8 mouse cellular contexts compared by ENCODE assay signal in the genomic region with DNA sequence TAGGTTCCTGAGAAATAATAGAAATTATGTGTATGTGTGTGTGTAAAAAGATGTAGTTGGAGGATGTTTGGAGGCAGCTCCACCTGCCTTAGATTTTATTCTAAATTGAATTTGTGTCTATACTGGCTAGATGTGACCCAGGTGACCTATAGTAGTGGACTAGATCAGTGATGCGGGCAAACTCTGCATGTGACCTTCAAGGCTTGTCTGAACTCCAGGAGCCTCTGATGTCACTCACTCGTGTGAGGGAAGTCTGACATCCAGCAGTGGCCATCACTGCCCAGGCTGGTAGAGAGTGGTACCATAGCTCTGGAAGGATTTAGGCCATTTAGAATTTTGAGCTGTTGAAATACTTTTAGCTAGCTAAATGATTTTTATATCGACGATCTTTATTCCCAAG. TPM values are rescaled to one million over a fixed set of nuclear protein-coding genes. Genes with fewer than 3 reads are reported as not detected.
DNase-seq lines count a peak whose midpoint lies in the region; ATAC-seq and TF ChIP-seq lines count a peak whose summit lies in the region.

No protein-coding gene starts in this region.

- H3K9ac ChIP-seq in embryonic facial prominence, embryonic 15.5 days = no peak overlapping the region; the same call in 1 of the 2 replicates
- peak overlapping the region; percentile 42; the same call in 1 of the 2 replicates for H3K9ac ChIP-seq in limb, embryonic 12.5 days (replicated peaks)

- peak overlapping the region; percentile 95 for H3K27ac ChIP-seq in gastrocnemius, adult 2 months
- H3K27ac ChIP-seq in embryonic facial prominence, embryonic 15.5 days (replicated peaks) = no peak overlapping the region
- H3K27ac ChIP-seq in limb, embryonic 12.5 days = no peak overlapping the region
- H3K27ac ChIP-seq in olfactory bulb, adult 2 months (ENCODE audit: insufficient read depth, low read depth, low read length) = no peak overlapping the region

- no peak for TF ChIP-seq CTCF in gastrocnemius, adult 2 months (IDR thresholded peaks at IDR 0.05)
- no peak for TF ChIP-seq CTCF in G1E (IDR thresholded peaks at IDR 0.05; ENCODE audit: low read depth, low read length)
- TF ChIP-seq CTCF in olfactory bulb, adult 2 months (IDR thresholded peaks at IDR 0.05; ENCODE audit: insufficient read depth, low read depth, low read length) = no peak

- TF ChIP-seq POLR2A in olfactory bulb, adult 2 months (IDR thresholded peaks at IDR 0.05; ENCODE audit: insufficient read depth, low read depth, low read length) = no peak

- H3K27me3 ChIP-seq in G1E (ENCODE audit: insufficient read depth, low read length) = no peaks in the 10 kb centered on the region
- H3K27me3 ChIP-seq in embryonic facial prominence, embryonic 15.5 days = no peaks in the 10 kb centered on the region
- H3K27me3 ChIP-seq in limb, embryonic 12.5 days = no peaks in the 10 kb centered on the region

- peak overlapping the region; percentile 97 for H3K4me3 ChIP-seq in gastrocnemius, adult 2 months
- H3K4me3 ChIP-seq in G1E (ENCODE audit: low read depth, low read length) = peak overlapping the region; percentile 69; the same call in 1 of the 2 replicates
- H3K4me3 ChIP-seq in embryonic facial prominence, embryonic 15.5 days (replicated peaks) = peak overlapping the region; percentile 69
- peak overlapping the region; percentile 80 for H3K4me3 ChIP-seq in limb, embryonic 12.5 days (replicated peaks)
- peak overlapping the region; percentile 48 for H3K4me3 ChIP-seq in olfactory bulb, adult 2 months (ENCODE audit: insufficient read depth, low read depth, low read length)

- no peak for DNase-seq in gastrocnemius, adult 2 months
- DNase-seq in gastrocnemius, postnatal 10 days = no peak
- DNase-seq in G1E (ENCODE audit: low spot score) = no peak
- DNase-seq in left cerebral cortex, postnatal 36 days (ENCODE audit: low spot score in 2 of 2) = no peak
- DNase-seq in gastrocnemius, adult 18-20 months (ENCODE audit: low spot score) = no peak

- 36% methylated on average over 4 of the region's 4 CpGs for WGBS in embryonic facial prominence, embryonic 15.5 days
- 39% methylated on average over 4 of the region's 4 CpGs for WGBS in limb, embryonic 12.5 days
- 27% methylated on average over 4 of the region's 4 CpGs for WGBS in olfactory bulb, adult 2 months

- H3K4me2 ChIP-seq in embryonic facial prominence, embryonic 15.5 days (replicated peaks) = peak overlapping the region; percentile 79
- H3K4me2 ChIP-seq in limb, embryonic 12.5 days = peak overlapping the region; percentile 92

- H3K9me3 ChIP-seq in G1E (replicated peaks) = no peaks in the 10 kb centered on the region
- no peaks in the 10 kb centered on the region for H3K9me3 ChIP-seq in embryonic facial prominence, embryonic 15.5 days (replicated peaks)
- H3K9me3 ChIP-seq in limb, embryonic 12.5 days = no peaks in the 10 kb centered on the region

- peaks cover 26% of the 10 kb centered on the region for H3K4me1 ChIP-seq in G1E (ENCODE audit: insufficient read depth, low read depth, low read length)
- peaks cover 19% of the 10 kb centered on the region for H3K4me1 ChIP-seq in embryonic facial prominence, embryonic 15.5 days
- H3K4me1 ChIP-seq in limb, embryonic 12.5 days (replicated peaks) = peaks cover 39% of the 10 kb centered on the region
- peaks cover 10% of the 10 kb centered on the region for H3K4me1 ChIP-seq in olfactory bulb, adult 2 months (ENCODE audit: control insufficient read depth, insufficient read depth, low read length)

- no peaks in the 10 kb centered on the region for H3K36me3 ChIP-seq in G1E (replicated peaks)
- H3K36me3 ChIP-seq in embryonic facial prominence, embryonic 15.5 days = no peaks in the 10 kb centered on the region
- H3K36me3 ChIP-seq in limb, embryonic 12.5 days = no peaks in the 10 kb centered on the region

- intact Hi-C loops in gastrocnemius, adult 2 months (cut with DNase I) = no loop called here
- intact Hi-C loops in left cerebral cortex, postnatal 36 days (cut with DNase I) = loop anchor here (2.0 to 10.0 kb wide), 2 partner anchors 103 to 183 kb away; no protein-coding TSS in a partner anchor

- no peak for ATAC-seq in G1E (ENCODE audit: extremely low read depth, insufficient number of reproducible peaks, low FRiP score, poor library complexity, severe bottlenecking)
- no peak for ATAC-seq in embryonic facial prominence, embryonic 15.5 days (ENCODE audit: insufficient number of reproducible peaks, low FRiP score, low TSS enrichment, low read depth)
- ATAC-seq in limb, embryonic 12.5 days (ENCODE audit: insufficient number of reproducible peaks, insufficient read depth, low FRiP score, low TSS enrichment, low read depth) = no peak

RNA-seq across cellular contexts. Expression of gene Cdc42bpa, which starts 1.5 kb away (rescaled TPM):
- 10 to 100 TPM; 25.9 to 27.8 TPM for total RNA-seq in gastrocnemius, adult 2 months (2021)
- 10 to 100 TPM; 34.9 to 43.3 TPM for total RNA-seq in gastrocnemius, postnatal 10 days (2021)
- total RNA-seq in G1E (2014; fragmentation: Nextera tagmentation) (50.3 and 90.0 TPM in 2 replicates), G1E (2017) (22.9 and 28.2 TPM in 2 replicates)
- 8.2 and 8.3 TPM in 2 replicates for polyA plus RNA-seq in G1E (2012)
- polyA plus RNA-seq in embryonic facial prominence, embryonic 15.5 days (2015; fragmentation: Nextera tagmentation; extraction: Ambion mirVana) = 16.3 and 17.9 TPM in 2 replicates
- 16.1 and 18.0 TPM in 2 replicates for polyA plus RNA-seq in limb, embryonic 12.5 days (2016; fragmentation: Nextera tagmentation; extraction: Ambion mirVana)
- 80.2 TPM in 1 of 2 replicates, not detected in the other for polyA plus RNA-seq in olfactory bulb, adult 2 months (2012; ENCODE audit: insufficient read depth, insufficient read length, low replicate concordance, missing spikeins)
- total RNA-seq in left cerebral cortex, postnatal 36 days (2021) = 100 to 1,000 TPM; 231 to 266 TPM
- 10 to 100 TPM; 19.1 to 25.7 TPM for total RNA-seq in gastrocnemius, adult 18-20 months (2021)
